Mouse (Mus musculus) bone marrow macrophage, adult 2 months (primary cell): ENCODE results near the gene Atmin.

Experiments used
- CTCF ChIP-seq: IDR thresholded peaks from 2 replicates; pipeline ENCODE4 v1.5.1; 2012; ENCODE audit warnings: low read depth, mild to moderate bottlenecking, low read length, moderate library complexity
- POLR2A ChIP-seq: IDR thresholded peaks from 2 replicates; pipeline ENCODE4 v1.6.1; 2012; ENCODE audit warnings: mild to moderate bottlenecking, low read depth, low read length, borderline replicate concordance

DNA sequence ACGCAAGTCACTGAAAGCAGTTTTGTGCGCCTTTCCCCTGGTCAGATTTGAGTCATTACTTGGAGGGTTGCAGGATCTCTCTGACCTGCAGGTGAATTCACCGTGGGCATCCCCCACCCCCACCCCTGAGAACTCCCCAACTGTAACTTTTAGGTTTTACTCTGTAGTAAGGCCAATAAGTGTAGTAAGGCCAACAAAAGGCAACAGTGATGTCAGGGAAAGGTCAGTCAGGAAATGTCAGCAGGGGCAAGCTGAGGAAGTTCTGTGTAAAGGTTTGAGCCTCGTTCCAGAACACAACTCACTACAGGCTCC, 1.1 kb downstream of the Atmin start:
- TF ChIP-seq CTCF (0 out of 2 replicates have a peak, but pooled peaks have one; percentile 23), POLR2A (no peak)
